Mouse (Mus musculus) embryonic facial prominence, embryonic 13.5 days (tissue): ENCODE results near the gene Gm10645. TPM values are rescaled to one million over a fixed set of nuclear protein-coding genes. Genes with fewer than 3 reads are reported as not detected.

Experiments used
- ATAC-seq: fragments of 200-750 bp; cut with Nextera tagmentation; 2 replicates; pipeline ENCODE4 v1.8.0; 2017; ENCODE audit warnings: low read depth; ENCODE audit not compliant: insufficient number of reproducible peaks, insufficient read depth, low FRiP score, low TSS enrichment
- H3K27ac ChIP-seq: fragments of 300-500 bp; sonication (generic); 2 replicates; pipeline ENCODE4 v1.5.1; 2015; ENCODE audit warnings: moderate library complexity, mild to moderate bottlenecking, inconsistent platforms
- H3K27me3 ChIP-seq: fragments of 300-500 bp; sonication (generic); 2 replicates; pipeline ENCODE4 v1.6.1; 2015; ENCODE audit warnings: mild to moderate bottlenecking, inconsistent platforms
- H3K36me3 ChIP-seq: fragments of 300-500 bp; sonication (generic); 2 replicates; pipeline ENCODE4 v1.6.1; 2015; ENCODE audit warnings: mild to moderate bottlenecking, inconsistent platforms
- H3K4me1 ChIP-seq: fragments of 300-500 bp; sonication (generic); 2 replicates; pipeline ENCODE4 v1.6.1; 2015; ENCODE audit warnings: inconsistent platforms
- H3K4me2 ChIP-seq: fragments of 300-500 bp; sonication (generic); 2 replicates; pipeline ENCODE4 v1.6.1; 2015; ENCODE audit warnings: moderate library complexity, mild to moderate bottlenecking, inconsistent platforms
- H3K4me3 ChIP-seq: fragments of 300-500 bp; sonication (generic); 2 replicates; pipeline ENCODE4 v1.5.1; 2015; ENCODE audit warnings: mild to moderate bottlenecking, inconsistent platforms
- H3K9ac ChIP-seq: fragments of 300-500 bp; sonication (generic); 2 replicates; pipeline ENCODE4 v1.6.1; 2015; ENCODE audit warnings: mild to moderate bottlenecking, inconsistent platforms
- H3K9me3 ChIP-seq: fragments of 300-500 bp; sonication (generic); 2 replicates; pipeline ENCODE4 v1.6.1; 2016; ENCODE audit warnings: inconsistent platforms
- WGBS: fragments of 180-500 bp; shearing (Covaris S2); methylation state at CpG from one replicate; pipeline ENCODE4 v1.1.7; 2015; ENCODE audit warnings: mixed read lengths; 5-methylcytosine and 5-hydroxymethylcytosine counted together
- polyA plus RNA-seq: library from polyadenylated mRNA; unstranded; fragments of >200 nt; fragmentation: Nextera tagmentation; extraction: Ambion mirVana; gene quantifications from 2 replicates; pipeline ENCODE4 v1.2.1, GENCODE M21; 2015

The Gm10645 gene
- polyA plus RNA-seq, 1 experiment from 2014 or later = 2.6 TPM

DNA sequence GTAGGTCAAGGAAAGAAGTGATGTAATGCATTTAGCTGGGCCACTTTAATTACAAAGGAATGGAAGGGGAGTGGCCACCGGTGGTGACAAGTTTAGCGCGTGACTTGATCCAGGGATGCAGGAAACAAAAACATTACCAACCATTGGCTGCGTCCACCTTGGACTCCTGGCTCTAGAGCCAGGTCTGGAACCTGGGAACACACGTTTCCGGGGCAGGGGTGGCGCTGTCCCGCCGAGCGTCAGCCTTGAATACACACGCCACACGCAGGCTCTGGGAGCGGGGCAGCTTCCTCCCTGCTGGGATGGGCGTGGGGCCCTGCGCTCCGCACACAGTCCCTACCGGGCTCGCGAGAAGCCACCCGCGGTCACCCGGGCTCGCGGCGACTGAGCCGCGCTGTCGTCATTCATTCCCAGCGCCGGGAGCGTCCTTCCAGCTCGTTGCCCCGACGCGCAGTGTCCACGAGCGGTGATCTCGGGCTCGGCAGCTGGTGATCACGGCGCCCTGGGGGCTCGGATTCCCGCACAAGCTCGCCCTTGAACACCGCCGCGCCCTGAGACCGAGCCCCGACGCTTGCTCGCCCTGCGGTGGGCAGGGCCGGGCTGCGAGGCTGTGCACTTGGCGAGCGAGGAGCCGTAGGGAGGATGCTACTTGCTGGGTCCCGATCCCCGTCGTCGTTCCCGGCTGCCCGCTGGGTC lies 587 bp downstream of the Gm10645 start, which contains the start of gene Tbc1d9:
Tbc1d9 (plus strand) TSS at position 118 of the 696 bp plus-strand sequence.
- peak within 1 kb of the TSS; percentile 70 for H3K27ac ChIP-seq
- H3K9ac ChIP-seq = peak within 1 kb of the TSS; percentile 84
- WGBS = under 1% methylated on average over 63 of the region's 63 CpGs
- peak within 1 kb of the TSS; percentile 86 for H3K4me2 ChIP-seq
- ATAC-seq = peak; percentile 88
- no peaks in the 10 kb centered on the region for H3K36me3 ChIP-seq
- peaks cover 5% of the 10 kb centered on the region for H3K4me1 ChIP-seq
- H3K4me3 ChIP-seq = peak within 1 kb of the TSS; percentile 74
- no peaks in the 10 kb centered on the region for H3K9me3 ChIP-seq
- peaks cover 14% of the 10 kb centered on the region for H3K27me3 ChIP-seq

DNA sequence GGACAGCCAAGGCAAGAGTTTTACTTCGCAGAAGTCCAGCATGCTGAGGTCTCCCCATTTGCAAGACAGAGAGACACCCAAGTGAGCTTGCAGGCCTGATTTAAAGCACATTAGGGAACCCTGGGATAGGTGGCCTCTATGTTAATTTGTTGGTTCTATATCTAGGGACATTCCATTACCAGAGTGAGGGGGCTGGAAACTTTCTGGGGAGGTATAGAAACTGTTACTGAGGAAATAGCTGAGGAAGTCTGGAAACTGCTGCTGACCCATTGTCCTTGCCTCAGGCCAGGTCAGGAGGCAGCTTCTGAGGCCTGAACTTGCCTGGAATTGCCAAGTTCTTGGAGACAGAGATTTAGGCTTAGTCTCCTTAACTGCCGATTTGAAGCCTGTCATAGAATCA lies 5.4 kb downstream of the Gm10645 start:
- peaks cover 8% of the 10 kb centered on the region for H3K27me3 ChIP-seq
- no peak overlapping the region for H3K4me2 ChIP-seq
- no peak for ATAC-seq
- no peak overlapping the region for H3K9ac ChIP-seq
- no peaks in the 10 kb centered on the region for H3K36me3 ChIP-seq
- 62% methylated on average over 2 of the region's 2 CpGs for WGBS
- no peaks in the 10 kb centered on the region for H3K9me3 ChIP-seq
- no peak overlapping the region for H3K4me3 ChIP-seq
- H3K27ac ChIP-seq = no peak overlapping the region
- H3K4me1 ChIP-seq = peaks cover 5% of the 10 kb centered on the region

DNA sequence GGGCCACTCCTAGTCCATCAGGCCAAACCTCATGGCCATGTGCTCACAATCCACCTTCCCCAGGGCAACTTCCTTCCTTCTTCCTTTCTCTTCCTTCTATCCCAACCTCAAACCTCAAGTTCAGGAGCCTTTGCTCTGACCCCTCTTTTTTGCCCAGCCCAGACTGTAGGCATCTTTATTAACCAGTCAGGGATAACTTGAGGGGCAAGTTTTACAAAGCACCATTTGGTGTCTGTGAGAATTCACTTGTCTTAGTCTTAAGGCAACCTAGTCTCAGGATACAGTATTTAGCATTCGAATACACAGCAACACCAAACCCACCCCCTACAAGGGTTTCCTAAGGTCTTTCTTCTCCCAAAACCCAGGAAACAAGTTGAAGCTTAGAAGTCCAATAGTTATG lies 6.4 kb downstream of the Gm10645 start:
- H3K9me3 ChIP-seq = no peaks in the 10 kb centered on the region
- H3K36me3 ChIP-seq = no peaks in the 10 kb centered on the region
- no peak overlapping the region for H3K27ac ChIP-seq
- H3K4me3 ChIP-seq = no peak overlapping the region
- ATAC-seq = no peak
- no peaks in the 10 kb centered on the region for H3K4me1 ChIP-seq
- peaks cover 8% of the 10 kb centered on the region for H3K27me3 ChIP-seq
- no peak overlapping the region for H3K9ac ChIP-seq
- 51% methylated on average over 1 of the region's 1 CpGs for WGBS
- no peak overlapping the region for H3K4me2 ChIP-seq

DNA sequence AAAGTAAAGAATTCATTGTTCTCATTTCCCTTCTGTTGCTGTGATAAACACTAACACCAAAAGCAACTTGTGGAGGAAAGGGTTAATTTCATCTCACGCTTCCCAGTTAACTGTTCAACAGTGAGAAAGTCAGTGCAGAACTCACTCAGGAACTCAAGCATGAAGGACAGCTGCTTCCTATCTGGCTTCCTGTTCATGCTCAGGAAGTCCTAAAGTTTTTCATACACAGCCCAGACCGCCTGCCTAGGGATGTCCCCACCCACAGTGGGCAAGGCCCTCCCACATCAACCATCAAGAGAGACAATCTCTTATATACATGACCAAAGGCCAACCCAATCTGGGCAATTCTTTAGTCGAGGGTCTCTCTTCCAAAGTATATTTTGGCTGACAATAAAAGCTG lies 7.0 kb downstream of the Gm10645 start:
- no peaks in the 10 kb centered on the region for H3K9me3 ChIP-seq
- no peak overlapping the region for H3K9ac ChIP-seq
- ATAC-seq = no peak
- H3K27me3 ChIP-seq = peaks cover 4% of the 10 kb centered on the region
- no peaks in the 10 kb centered on the region for H3K4me1 ChIP-seq
- 58% methylated on average over 3 of the region's 3 CpGs for WGBS
- H3K36me3 ChIP-seq = no peaks in the 10 kb centered on the region
- H3K27ac ChIP-seq = no peak overlapping the region
- no peak overlapping the region for H3K4me2 ChIP-seq
- no peak overlapping the region for H3K4me3 ChIP-seq

DNA sequence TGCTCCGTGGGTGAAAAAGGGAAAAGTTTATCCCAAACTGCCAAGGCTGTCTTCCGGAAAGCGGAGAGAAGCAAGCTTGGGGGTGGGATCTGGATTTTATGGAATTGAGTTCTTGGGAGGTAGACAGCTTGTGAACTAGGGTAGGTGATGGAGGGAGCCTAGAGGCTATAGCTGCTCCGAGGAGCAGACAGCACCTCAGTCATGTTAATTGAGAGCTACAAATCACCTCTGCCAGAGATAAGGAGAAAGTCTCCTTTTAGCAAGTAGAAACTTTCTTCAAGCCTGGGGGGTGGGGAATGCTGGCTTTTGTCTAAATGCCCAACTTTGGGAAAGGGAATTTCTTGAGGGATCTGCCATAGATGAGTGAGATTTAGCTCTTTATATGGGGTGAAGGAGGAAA lies 10.9 kb downstream of the Gm10645 start:
- Histone ChIP-seq H3K9ac (no peak overlapping the region), H3K27ac (no peak overlapping the region), H3K9me3 (no peaks in the 10 kb centered on the region), H3K4me2 (no peak overlapping the region), H3K4me1 (no peaks in the 10 kb centered on the region), H3K4me3 (no peak overlapping the region), H3K36me3 (no peaks in the 10 kb centered on the region), H3K27me3 (no peaks in the 10 kb centered on the region)
- 35% methylated on average over 4 of the region's 4 CpGs for WGBS
- no peak for ATAC-seq

DNA sequence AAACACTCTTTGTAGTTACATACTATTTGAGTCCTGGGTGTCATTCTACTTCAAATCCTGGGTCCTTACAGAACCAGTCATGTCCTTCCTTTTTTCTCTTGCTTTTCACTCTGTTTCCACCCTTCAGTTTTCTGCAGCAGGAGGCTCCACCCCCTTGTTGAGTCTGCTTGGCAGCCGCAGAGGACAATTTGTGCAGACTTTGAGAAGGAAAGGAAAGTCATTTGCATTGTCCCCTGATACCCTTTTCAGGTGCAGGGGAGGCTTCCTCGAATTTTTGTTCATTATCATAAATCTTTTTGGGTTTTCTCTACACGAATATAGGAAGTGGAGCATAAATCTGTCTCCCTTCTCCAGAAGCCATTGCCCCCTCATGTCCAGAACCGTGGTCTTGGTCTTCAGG lies 13.5 kb downstream of the Gm10645 start:
- H3K4me2 ChIP-seq = no peak overlapping the region
- no peak overlapping the region for H3K9ac ChIP-seq
- no peaks in the 10 kb centered on the region for H3K36me3 ChIP-seq
- WGBS = 63% methylated on average over 4 of the region's 4 CpGs
- no peak overlapping the region for H3K27ac ChIP-seq
- ATAC-seq = no peak
- no peak overlapping the region for H3K4me3 ChIP-seq
- no peaks in the 10 kb centered on the region for H3K4me1 ChIP-seq
- H3K27me3 ChIP-seq = no peaks in the 10 kb centered on the region
- no peaks in the 10 kb centered on the region for H3K9me3 ChIP-seq

DNA sequence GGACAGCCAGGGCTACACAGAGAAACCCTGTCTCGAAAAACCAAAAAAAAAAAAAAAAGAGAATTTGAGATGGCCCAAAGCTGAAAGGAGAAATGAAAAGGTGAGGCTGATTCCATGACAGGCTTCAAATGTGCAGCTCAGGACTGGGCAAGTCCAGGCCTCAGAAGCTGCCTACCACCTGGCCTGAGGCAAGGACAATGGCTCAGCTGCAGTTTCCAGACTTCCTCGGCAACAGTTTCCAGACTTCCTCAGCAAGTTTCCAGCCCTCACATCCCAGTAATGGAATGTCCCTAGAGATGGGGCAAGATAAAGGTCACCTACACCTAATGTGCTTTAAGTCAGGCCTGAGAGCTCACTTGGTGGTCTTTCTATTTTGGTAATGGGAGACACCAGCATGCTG lies 13.9 kb downstream of the Gm10645 start:
- ATAC-seq = no peak
- Histone ChIP-seq H3K36me3 (no peaks in the 10 kb centered on the region), H3K9ac (no peak overlapping the region), H3K4me3 (no peak overlapping the region), H3K4me2 (no peak overlapping the region), H3K9me3 (no peaks in the 10 kb centered on the region), H3K27ac (no peak overlapping the region), H3K27me3 (no peaks in the 10 kb centered on the region), H3K4me1 (no peaks in the 10 kb centered on the region)
- 42% methylated on average over 2 of the region's 2 CpGs for WGBS

DNA sequence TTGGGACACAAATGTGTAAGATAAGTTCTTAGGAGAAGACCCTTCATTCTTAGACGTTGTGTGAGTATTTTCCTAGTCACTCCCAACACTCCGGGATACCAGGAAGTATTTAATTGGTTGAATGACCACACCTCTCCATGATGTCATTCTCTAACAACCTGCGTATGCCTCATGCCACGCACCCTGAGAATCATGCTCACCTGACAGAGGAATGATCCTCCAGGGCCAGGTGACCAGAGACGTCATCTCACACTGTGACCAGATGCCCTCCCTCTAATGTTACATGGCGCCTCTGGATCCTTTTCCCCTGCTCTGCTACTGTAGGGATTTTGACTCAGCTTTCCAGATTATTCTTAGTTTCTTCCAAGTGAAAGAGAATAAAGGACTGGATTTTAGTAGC lies 16.8 kb downstream of the Gm10645 start:
- Histone ChIP-seq H3K9ac (no peak overlapping the region), H3K4me1 (no peaks in the 10 kb centered on the region)
- WGBS = 82% methylated on average over 6 of the region's 6 CpGs

DNA sequence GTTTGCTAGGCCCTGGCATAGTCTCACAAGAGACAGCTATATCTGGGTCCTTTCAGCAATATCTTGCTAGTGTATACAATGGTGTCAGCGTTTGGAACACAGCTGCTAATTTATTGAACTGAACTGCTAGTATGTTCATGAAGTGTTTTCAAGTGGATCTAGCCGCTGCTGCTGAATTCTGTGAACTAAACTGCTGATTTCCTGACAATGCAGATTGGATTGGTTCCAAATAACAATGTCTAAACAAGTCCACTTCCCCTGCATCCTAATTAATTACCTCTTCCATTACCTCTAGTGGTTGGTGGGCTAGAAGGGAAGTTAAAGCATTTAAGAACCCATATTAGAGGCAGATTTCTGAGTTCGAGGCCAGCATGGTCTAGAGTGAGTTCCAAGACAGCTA lies 20.5 kb downstream of the Gm10645 start:
- Histone ChIP-seq H3K4me3 (no peak overlapping the region), H3K36me3 (no peaks in the 10 kb centered on the region), H3K4me2 (no peak overlapping the region), H3K4me1 (peaks cover 9% of the 10 kb centered on the region; the same call in 1 of the 2 replicates), H3K9me3 (no peaks in the 10 kb centered on the region), H3K27ac (no peak overlapping the region), H3K27me3 (no peaks in the 10 kb centered on the region), H3K9ac (no peak overlapping the region)
- no peak for ATAC-seq
- 85% methylated on average over 3 of the region's 3 CpGs for WGBS

More for the DNA sequence above, 16.8 kb downstream of the Gm10645 start:
- H3K4me2 ChIP-seq = no peak overlapping the region
- no peaks in the 10 kb centered on the region for H3K36me3 ChIP-seq
- ATAC-seq = no peak
- H3K27ac ChIP-seq = no peak overlapping the region
- H3K9me3 ChIP-seq = no peaks in the 10 kb centered on the region
- no peaks in the 10 kb centered on the region for H3K27me3 ChIP-seq
- no peak overlapping the region for H3K4me3 ChIP-seq

DNA sequence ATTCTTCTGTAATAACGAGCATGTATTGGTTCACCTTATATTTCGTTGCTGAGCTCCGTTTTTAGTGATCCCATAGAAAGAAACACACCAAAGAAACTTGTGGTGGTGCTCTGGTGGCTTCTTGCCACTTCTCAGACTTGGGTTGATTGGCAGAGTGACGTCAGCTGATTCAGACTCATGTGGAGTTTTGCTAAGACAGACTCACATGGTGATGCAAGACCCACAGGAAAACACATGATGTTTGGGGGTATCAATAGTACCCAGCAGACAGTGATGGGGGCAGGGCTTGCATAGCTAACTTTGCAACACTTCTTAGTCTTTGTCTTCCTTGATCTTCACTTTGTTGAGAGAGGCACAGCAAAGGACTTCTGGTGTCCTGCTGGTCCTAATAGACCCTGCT lies 21.4 kb downstream of the Gm10645 start:
- peaks cover 9% of the 10 kb centered on the region; the same call in 1 of the 2 replicates for H3K4me1 ChIP-seq
- WGBS = 86% methylated on average over 4 of the region's 4 CpGs
- H3K4me2 ChIP-seq = no peak overlapping the region
- H3K4me3 ChIP-seq = no peak overlapping the region
- no peaks in the 10 kb centered on the region for H3K36me3 ChIP-seq
- H3K27ac ChIP-seq = no peak overlapping the region
- no peaks in the 10 kb centered on the region for H3K27me3 ChIP-seq
- no peaks in the 10 kb centered on the region for H3K9me3 ChIP-seq
- ATAC-seq = no peak
- H3K9ac ChIP-seq = no peak overlapping the region

DNA sequence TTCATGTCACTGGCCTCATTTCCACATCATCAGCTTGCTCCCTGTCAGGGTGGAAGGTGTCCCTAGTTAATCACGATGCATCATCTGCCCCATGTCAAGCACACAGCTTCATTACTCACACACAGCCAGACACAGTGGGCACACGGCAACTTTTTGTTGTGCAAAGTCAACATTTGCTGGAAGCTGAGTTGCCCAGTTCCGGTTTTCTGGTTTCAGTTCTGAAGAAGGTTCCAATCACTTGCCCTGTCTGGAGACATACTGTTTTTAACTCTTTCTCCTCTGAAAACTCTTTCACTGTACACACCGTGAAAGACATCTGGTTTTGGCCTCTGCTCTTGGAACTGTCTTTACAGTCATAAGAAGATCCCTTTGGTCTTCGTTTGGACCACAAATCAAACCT lies 24.6 kb downstream of the Gm10645 start:
- WGBS = 66% methylated on average over 5 of the region's 5 CpGs

DNA sequence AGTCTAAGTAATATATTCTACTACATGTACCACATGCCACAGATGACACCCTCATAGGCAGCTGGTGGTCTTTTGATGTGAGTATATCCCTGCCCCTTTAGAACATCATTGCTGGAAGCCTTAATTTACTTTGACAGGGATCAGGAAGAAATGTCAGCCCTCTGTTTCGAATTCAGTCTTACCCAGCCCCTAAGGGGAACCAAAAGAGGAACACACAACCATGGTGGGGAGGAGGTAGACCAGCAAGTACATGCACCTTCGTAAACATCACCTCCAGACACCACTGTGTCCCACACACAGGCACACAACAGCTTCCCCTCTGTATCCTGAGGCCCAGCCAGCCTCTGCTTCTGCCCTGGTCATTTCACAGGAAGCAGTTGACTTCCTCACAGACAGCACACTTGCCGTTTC lies 25.3 kb downstream of the Gm10645 start:
- Histone ChIP-seq H3K9ac (no peak overlapping the region), H3K4me3 (no peak overlapping the region), H3K4me2 (no peak overlapping the region), H3K27me3 (no peaks in the 10 kb centered on the region), H3K27ac (no peak overlapping the region), H3K36me3 (no peaks in the 10 kb centered on the region), H3K4me1 (peaks cover 9% of the 10 kb centered on the region; the same call in 1 of the 2 replicates), H3K9me3 (no peaks in the 10 kb centered on the region)
- 50% methylated on average over 3 of the region's 3 CpGs for WGBS
- no peak for ATAC-seq

More for the DNA sequence above, 24.6 kb downstream of the Gm10645 start:
- Histone ChIP-seq H3K27ac (no peak overlapping the region), H3K9me3 (no peaks in the 10 kb centered on the region), H3K27me3 (no peaks in the 10 kb centered on the region), H3K36me3 (no peaks in the 10 kb centered on the region), H3K4me2 (no peak overlapping the region), H3K9ac (no peak overlapping the region), H3K4me3 (no peak overlapping the region), H3K4me1 (peaks cover 9% of the 10 kb centered on the region; the same call in 1 of the 2 replicates)
- no peak for ATAC-seq
